Mouse (Mus musculus): ENCODE measurements at regions not wholly inside any gene's neighbourhood (a gene's known extent, or its start where the extent isn't known, plus 50 kb on each side); places are given as distances from the start of the nearest gene placed in this dataset.
"Not testable (repeated sequence)": the region's sequence is repeated elsewhere in the genome, so short reads cannot be mapped to it uniquely, and the experiment has no call there.

- no peak for DNase-seq
Measured at GRCm38 (mm10) chr10:57040201-57040600, 446.0 kb upstream of the Hsf2 start.

DNA sequence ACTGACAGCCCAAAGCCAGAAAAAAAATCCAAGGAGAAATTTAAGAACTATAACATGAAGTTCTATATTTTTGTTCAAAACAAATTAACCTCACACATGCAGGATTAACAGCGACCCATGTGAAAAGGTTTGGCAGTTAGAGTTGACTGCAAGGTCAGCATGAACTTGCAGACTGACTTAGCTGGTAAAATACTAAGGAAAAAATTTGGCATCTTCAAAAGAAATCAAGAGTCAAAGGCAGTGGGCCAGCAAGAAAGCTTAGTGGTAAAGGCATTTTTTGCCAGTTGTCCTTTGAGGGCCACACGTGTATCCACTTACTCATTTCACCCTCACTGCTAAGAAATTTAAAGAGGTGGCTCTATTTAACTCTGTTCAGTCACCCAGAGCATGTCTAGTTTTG is 440.2 kb upstream of the Hsf2 start:
- DNase-seq = no peak

DNA sequence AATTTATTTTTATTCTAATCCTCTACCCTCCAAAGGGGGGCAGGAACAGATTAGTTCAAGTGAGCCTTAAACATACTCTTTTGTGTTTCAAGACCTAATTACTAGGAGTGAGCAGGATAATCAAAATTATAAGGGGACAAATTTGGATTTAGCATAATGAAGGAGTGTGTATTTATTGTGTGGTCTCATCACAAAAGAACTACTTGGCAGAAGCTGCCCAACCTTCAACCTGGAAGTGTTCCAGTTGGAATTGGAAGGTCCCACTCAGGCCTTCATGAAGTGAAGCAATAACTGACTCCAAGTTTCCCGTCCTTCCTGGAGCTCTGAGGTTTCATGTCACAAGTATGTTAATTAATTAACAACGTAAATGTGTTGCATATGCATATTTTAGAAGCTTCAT is 439.3 kb upstream of the Hsf2 start:
- no peak for DNase-seq

DNA sequence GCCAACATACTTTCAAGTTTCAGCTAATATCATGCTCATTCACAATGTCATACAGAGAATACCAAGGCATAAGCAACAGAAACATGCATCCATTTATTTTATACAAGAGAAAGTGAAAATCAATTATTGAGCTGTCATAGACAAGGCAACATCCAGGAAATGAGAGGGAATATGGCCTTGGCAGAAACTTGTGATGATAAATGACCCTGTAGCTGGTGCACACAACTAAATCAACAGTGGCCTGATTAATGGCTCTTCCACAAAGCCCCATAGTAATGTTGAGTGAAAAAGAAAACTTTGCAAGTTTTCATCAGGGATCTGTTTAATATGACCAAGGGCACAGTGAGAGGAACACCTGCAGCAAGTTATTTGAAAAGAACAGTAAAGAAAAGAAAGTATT is 438.5 kb upstream of the Hsf2 start:
- no peak for DNase-seq

- DNase-seq = not testable (repeated sequence)
Measured at GRCm38 (mm10) chr10:57053375-57053774, 432.8 kb upstream of the Hsf2 start.

DNA sequence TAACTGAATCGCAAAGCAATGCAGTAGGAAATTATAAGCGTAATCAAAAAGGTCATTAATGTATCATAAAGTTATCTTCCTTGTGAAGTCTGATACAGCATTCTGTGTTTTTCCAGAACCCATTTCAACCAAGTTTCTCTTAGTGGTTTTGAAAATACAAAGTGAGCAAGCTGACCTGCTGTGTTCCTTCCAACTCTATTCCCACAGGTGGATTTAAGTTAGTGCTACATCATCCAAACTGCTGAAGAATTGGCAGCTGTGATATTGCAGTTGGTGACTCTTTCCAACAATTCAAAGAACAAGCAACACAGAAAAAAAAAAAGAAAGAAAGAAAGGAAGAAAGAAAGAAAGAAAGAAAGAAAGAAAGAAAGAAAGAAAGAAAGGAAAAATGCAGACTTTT is 396.1 kb upstream of the Hsf2 start:
- no peak for DNase-seq

- no peak for DNase-seq
Measured at GRCm38 (mm10) chr10:57095920-57096319, 390.3 kb upstream of the Hsf2 start.

DNA sequence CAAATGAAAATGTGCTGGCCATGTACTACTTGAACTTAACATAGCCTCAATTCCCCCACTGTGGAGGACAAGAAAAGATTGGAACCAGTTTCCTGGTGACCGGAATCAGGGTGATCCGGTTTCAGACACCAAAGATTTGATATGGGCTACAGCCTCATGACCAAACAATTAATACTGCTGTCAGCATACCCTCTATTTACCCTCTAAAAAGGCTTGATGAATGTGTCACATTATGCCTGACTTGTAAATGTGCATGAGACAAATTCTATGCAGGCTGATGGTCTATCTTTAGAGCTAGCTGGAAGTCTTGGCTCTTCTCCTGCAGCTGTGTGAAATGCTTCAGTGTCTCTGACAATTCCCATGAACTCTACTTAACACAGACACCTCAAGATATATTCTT is 372.8 kb upstream of the Hsf2 start:
- no peak for DNase-seq

DNA sequence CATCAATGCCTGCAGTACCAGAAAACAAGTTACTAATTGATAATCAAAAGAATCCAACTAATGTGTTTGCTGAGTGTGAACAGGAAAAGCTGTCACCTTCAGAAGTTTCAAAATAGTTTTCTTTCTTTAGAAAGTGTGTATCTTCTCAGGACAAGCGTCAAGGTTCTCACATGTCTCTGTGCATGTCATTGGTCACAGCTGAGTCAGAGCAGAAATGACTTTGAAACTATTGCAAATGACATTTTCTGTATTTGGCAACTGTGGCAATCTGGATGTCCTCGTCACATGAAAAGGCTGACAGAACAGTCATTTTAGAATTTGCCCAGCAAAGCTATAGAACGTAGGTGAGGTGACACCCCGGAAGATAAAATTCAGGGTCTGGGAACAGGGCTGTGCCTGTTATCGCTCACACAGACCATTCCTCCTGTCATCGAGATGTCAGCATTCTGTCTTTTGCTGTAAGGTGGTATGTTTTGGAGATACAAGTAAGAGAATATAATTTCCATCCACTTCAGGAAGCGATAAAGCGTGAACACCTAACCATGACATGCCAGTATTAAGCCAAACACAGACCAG is 371.4 kb upstream of the Hsf2 start:
- DNase-seq = no peak

DNA sequence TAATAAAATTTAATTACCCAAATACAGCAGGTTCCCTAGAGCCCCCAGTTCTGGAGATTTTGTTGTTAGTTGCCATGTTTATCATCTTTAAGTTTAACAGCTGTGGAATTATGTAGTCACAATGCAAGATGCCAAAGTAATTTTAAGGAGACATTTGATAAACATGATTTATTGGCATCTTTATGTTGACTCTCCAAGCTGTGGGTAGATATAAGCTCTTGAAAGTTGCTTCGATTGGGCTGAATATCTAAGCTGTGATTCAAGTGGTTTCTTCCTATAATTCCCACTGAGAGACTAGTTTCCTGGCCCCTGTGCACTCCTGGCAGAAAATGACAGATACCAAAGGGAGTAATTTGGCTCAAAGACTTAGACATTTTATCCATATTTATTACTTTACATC is 364.7 kb upstream of the Hsf2 start:
- no peak for DNase-seq

DNA sequence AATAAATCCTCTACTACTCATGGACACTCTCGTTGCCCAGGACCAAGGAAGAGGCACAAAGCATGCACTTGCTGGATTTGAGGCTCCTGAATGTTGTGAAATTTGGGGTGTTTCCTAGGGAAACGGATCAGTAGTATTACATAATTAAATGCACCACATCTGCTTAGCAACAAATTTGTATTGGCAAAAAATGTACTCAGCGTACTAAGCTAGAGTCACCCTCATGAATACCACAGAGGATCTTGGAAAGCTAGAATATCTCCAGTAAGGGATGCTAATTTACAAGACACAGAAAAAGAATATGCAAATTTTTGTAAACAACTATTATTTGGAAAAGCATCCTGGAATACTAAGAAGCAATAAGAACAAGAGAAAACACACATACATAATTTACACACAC is 359.0 kb upstream of the Hsf2 start:
- no peak for DNase-seq

DNA sequence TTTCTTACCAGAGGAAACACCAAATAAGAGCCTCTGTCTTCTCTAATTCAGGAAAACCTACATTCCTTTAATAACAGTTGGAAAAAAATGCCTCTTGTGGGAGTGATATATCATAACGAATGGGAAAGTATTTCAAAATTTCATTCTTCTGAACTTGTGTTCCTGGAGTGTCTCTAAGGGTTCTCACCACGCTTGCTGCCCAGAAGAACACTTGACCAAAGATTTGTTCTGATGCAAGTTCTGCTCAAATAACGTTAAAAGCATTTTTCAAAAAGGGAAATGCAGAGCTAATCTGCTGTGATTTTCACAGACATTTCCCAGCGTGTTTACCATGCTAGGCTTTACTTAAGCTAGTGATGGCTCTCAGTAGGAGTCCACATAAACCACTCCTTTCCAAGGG is 329.8 kb upstream of the Hsf2 start:
- no peak for DNase-seq

DNA sequence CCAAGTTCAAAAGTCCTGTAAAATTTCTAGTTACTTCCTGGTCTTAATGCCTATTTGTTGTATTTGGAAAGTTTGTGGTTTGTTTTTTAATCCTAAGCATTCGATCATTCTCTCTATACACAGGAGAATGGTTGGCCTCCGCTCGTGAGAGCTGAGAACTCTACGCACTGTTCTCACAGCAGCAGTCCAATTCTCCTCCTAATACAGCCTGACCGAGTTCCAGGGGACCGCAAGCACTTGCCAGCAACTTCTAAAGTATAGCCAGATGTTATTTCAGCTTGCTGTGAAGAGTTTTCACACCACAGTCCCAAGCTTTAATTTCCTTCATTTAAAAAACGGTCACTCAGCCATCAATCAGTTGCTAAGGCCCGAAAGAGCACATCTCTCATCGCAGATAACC is 329.3 kb upstream of the Hsf2 start:
- DNase-seq = no peak

DNA sequence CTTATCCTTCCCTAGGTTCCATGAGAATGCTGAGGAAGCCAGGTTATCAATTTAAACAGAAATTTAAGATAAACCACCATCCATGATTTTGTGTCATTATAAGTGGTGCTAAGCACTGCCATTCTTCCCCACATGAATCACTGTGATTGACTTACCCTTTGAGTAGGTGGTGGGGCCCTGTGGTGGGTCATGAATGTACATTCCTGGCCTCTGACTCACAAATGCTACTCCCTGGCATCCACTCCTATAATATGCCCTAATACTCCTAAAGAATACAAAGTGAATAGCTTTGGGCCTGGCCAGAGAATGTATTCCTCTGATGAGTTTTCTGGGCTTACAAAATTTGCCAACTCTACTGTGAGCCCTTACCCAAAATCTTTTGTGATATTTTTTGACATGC is 325.6 kb upstream of the Hsf2 start:
- no peak for DNase-seq

DNA sequence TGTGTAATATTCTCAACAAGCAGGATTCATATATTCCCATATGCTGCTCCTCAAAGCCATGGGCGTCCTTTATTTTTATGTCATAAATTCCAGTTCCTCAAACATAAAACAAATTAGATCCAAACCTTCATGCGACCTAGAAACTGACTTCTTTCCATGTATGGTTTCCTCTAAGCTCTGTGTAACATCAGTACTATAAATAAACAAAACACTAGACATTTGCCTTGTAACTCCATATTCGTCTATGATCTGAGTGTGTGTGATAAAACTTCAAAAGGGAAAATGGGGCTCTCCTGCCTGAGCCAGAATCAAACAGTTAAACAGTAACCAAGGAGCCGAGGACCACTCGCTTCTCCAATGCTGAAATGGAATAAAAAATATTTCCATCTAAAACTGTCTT is 322.8 kb upstream of the Hsf2 start:
- DNase-seq = no peak

DNA sequence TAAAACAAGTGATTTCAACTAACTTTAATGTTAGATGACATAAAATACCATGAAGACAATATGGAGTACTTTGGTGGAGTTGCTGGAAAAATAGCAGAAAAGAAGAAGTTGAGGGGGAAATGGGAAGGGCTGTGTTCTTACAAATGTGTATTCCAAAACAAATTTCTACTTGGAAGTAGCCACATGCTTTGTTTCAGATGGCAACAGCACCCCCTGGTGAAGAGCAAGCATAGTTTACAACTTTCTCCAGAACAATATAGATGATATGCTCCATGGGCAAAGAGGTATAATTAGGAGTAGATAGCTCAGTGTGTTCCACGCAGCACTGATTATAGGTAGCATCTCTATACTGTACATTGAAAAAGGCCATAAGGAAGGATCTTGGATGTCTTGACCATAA is 302.6 kb upstream of the Hsf2 start:
- peak; percentile 3 for DNase-seq

DNA sequence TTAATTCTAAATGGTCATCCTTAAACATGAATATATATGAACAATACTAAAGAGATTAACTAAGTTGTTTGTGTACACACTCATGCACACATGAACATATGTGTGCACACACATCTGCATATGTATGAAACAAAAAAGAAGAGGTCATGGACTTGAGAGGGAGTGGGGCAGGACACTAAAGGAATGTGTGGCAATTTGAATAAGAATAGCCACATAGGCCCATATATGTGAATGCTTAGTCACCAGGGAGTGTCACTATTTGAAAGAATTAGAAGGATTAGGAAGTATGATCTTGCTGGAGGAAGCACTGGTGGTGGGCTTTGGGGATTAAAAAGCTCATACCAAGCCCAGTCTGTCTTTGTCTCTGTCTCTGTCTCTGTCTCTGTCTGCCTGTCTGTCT is 275.5 kb upstream of the Hsf2 start:
- no peak for DNase-seq

DNA sequence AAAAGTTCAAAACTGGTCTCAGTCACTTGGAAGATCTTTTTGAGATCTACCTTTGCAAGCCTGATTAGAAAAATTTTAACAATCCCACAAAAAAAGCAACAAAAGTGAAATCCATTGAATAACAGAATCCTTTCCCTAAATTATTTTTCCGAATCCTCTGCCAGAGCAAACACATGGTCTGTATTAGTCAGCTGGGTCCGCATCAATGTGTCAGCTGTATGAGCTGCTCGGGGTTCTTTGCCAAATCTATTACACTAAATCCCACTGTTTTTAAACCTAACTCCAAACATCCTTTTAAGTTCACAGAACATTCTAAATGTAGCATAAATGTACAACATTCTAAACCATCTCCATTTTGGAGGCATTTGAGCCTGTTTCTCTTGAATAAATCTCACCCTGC is 255.1 kb upstream of the Hsf2 start:
- DNase-seq = no peak

DNA sequence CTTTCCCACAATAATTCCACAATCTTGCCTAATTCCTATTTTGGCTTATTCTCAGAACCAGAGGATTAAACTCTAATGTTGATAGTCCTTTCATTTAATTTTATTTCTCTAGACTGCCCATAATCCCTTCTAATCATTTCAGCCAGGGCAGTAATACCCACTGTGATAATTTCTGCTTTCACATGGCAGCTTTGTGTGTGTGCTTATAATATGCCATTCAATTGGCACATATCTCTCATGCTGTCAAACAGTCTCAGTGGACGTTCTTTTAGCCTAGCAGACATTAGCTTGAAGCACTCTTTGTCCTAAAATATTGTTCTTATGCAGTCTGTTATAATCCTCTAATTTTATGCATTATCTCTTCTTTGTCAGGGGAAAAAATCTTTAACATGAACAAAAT is 205.0 kb upstream of the Hsf2 start:
- no peak for DNase-seq

- DNase-seq = no peak
Measured at GRCm38 (mm10) chr10:57282896-57283295, 203.3 kb upstream of the Hsf2 start.

DNA sequence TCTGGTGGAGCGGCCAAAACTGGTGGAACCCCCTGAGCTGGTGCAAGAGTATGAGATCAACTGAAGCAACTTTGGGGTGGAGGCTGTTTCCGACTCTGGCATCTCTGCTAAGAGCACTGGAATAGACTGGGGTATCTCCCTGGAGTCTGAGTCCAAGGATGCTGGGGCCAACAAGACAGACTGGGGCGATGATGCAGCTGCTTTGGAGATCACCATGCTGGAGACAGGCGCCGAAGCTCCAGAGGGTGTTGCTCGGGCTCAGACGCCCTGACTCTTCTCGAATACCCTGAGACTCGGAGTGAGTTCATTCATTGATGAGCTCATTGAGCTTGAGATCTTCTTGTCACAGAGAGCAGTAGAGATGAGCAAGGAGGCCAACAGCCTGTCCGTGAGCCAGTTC is 194.6 kb upstream of the Hsf2 start:
- DNase-seq = no peak

GRCm38 (mm10) chr10:57313799-57314198 is 172.4 kb upstream of the Hsf2 start:
- peak; percentile 2 for DNase-seq

DNA sequence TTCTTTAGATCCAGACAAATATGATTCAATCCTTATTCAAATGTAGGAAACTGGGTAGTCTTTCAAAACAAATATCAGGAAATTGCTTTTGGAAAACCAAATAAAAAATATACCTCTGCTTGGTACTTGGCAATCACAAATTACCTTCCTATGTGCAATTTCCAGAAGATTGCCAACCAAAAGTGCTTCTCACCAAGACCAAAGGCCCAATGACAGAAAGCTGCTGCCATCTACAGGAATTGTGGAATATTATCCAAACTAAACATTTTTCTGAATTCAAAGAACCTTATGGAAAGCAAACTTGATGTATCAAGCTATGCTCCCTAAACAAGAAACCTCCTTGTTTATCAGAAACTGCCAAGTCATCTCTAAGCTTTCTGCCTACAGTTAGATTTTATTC is 169.1 kb upstream of the Hsf2 start:
- no peak for DNase-seq

DNA sequence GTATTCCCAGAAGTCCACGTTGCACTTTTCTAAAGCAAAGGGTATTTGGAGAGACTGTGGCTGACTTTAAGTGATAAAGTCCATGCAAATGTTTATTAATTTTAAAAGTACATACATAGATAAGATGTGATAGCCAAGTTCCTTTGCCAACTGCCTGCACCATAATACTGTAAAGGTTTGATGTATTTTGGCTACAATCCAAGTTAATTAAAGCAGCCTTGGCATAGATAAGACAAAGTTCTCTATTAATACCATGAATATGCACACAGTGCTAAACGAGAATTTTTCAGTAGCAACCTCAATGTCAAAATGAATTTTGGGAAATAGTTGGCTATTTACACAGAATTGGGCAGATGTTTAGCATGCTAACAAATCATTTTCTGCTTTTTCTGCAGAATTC is 167.0 kb upstream of the Hsf2 start:
- no peak for DNase-seq

DNA sequence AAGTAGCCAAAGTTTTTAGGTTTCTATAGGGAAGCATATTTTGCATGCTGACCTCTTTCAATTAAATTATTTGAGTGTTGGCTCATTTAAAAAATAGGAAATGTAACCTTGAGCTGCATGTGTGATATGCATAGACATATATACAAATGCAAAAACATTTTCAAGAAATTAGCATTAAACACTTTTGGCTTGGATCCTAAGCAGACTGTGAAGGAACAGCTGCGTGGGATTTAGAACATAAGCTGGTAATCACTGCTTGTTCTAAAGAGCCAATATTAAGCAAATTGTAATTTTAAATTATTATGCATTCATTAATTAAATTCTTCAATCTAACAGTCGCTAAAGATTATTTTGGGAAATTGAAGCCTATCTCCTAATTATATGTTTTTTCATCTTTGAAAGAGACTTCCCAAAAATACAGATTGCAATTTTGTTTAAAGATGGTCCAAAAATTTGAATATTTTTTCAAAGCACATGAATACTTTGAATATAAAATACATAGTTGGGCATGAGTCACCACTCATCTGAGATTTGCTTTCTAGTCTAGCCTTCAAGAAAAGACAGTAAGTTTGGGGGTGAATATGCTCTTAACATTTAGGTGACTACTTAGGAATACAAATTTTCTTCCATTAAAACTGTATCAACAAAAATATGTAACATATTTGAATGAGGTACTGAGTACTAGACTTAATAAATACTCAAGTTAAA is 163.3 kb upstream of the Hsf2 start:
- DNase-seq = no peak

All from cerebellum, adult 11 months (tissue).